Mouse (Mus musculus): ENCODE results near the gene Cdipt. TPM values are rescaled to one million over a fixed set of nuclear protein-coding genes. Genes with fewer than 3 reads are reported as not detected.
A peak's percentile ranks its signal among the peaks of the same experiment; 100 is the strongest.

Gene Cdipt
- polyA plus RNA-seq, 1 experiment from 2014 or later: 108 TPM

GRCm38 (mm10) chr7:127003620-127004019 is 27.9 kb downstream of the Cdipt start:
- no peaks in the 10 kb centered on the region; the same call in 1 of the 2 replicates for H3K4me1 ChIP-seq (replicated peaks)
- ATAC-seq: no peak
- no peak overlapping the region for H3K9ac ChIP-seq (replicated peaks)
- no peaks in the 10 kb centered on the region for H3K36me3 ChIP-seq
- H3K27ac ChIP-seq: no peak overlapping the region
- no peak overlapping the region for H3K4me2 ChIP-seq (replicated peaks)
- WGBS: 93% methylated on average over 5 of the region's 5 CpGs
- H3K27me3 ChIP-seq: no peaks in the 10 kb centered on the region
- H3K4me3 ChIP-seq (replicated peaks): no peak overlapping the region
- no peaks in the 10 kb centered on the region for H3K9me3 ChIP-seq

GRCm38 (mm10) chr7:127004122-127004875 is 28.6 kb downstream of the Cdipt start:
- Histone ChIP-seq H3K9ac (replicated peaks) (no peak overlapping the region), H3K9me3 (no peaks in the 10 kb centered on the region), H3K36me3 (no peaks in the 10 kb centered on the region), H3K4me1 (replicated peaks) (no peaks in the 10 kb centered on the region; the same call in 1 of the 2 replicates), H3K27me3 (no peaks in the 10 kb centered on the region), H3K4me2 (replicated peaks) (no peak overlapping the region), H3K27ac (no peak overlapping the region), H3K4me3 (replicated peaks) (no peak overlapping the region)
- 91% methylated on average over 4 of the region's 4 CpGs for WGBS
- ATAC-seq: no peak

- no peak for ATAC-seq
- peaks cover 8% of the 10 kb centered on the region; the same call in 1 of the 2 replicates for H3K36me3 ChIP-seq
- no peaks in the 10 kb centered on the region for H3K27me3 ChIP-seq
- 94% methylated on average over 6 of the region's 6 CpGs for WGBS
- no peaks in the 10 kb centered on the region; the same call in 1 of the 2 replicates for H3K4me1 ChIP-seq (replicated peaks)
- no peak overlapping the region for H3K4me3 ChIP-seq (replicated peaks)
- no peaks in the 10 kb centered on the region for H3K9me3 ChIP-seq
- no peak overlapping the region for H3K4me2 ChIP-seq (replicated peaks)
- no peak overlapping the region for H3K9ac ChIP-seq (replicated peaks)
- H3K27ac ChIP-seq: no peak overlapping the region
These were observed 31.8 kb downstream of the Cdipt start for GRCm38 (mm10) chr7:127007313-127008024.

- H3K36me3 ChIP-seq: peaks cover 16% of the 10 kb centered on the region
- H3K9ac ChIP-seq (replicated peaks): no peak overlapping the region; the same call in 1 of the 2 replicates
- 67% methylated on average over 9 of the region's 9 CpGs for WGBS
- no peak overlapping the region for H3K4me2 ChIP-seq (replicated peaks)
- H3K27ac ChIP-seq: peak overlapping the region; percentile 41
- H3K4me1 ChIP-seq (replicated peaks): peaks cover 3% of the 10 kb centered on the region; the same call in 1 of the 2 replicates
- no peaks in the 10 kb centered on the region for H3K9me3 ChIP-seq
- no peaks in the 10 kb centered on the region for H3K27me3 ChIP-seq
- peak; percentile 56; the same call in 1 of the 2 replicates for ATAC-seq
- H3K4me3 ChIP-seq (replicated peaks): no peak overlapping the region
These were observed 32.7 kb downstream of the Cdipt start for GRCm38 (mm10) chr7:127008239-127009019.

- no peak overlapping the region; the same call in 1 of the 2 replicates for H3K9ac ChIP-seq (replicated peaks)
- H3K27ac ChIP-seq: 0 out of 2 replicates have a peak overlapping the region, but pooled peaks have one; percentile 41
- no peaks in the 10 kb centered on the region for H3K27me3 ChIP-seq
- ATAC-seq: no peak
- H3K4me1 ChIP-seq (replicated peaks): peaks cover 11% of the 10 kb centered on the region
- H3K4me2 ChIP-seq (replicated peaks): no peak overlapping the region
- WGBS: 86% methylated on average over 17 of the region's 17 CpGs
- H3K9me3 ChIP-seq: no peaks in the 10 kb centered on the region
- H3K4me3 ChIP-seq (replicated peaks): no peak overlapping the region
- peaks cover 26% of the 10 kb centered on the region for H3K36me3 ChIP-seq
These were observed 33.8 kb downstream of the Cdipt start for GRCm38 (mm10) chr7:127009307-127010085.

GRCm38 (mm10) chr7:127011051-127011450 is 35.3 kb downstream of the Cdipt start:
- Histone ChIP-seq H3K9me3 (no peaks in the 10 kb centered on the region), H3K4me1 (replicated peaks) (peaks cover 27% of the 10 kb centered on the region), H3K9ac (replicated peaks) (no peak overlapping the region), H3K27ac (no peak overlapping the region), H3K27me3 (no peaks in the 10 kb centered on the region), H3K4me3 (replicated peaks) (no peak overlapping the region), H3K4me2 (replicated peaks) (no peak overlapping the region), H3K36me3 (peaks cover 38% of the 10 kb centered on the region)
- 98% methylated on average over 2 of the region's 2 CpGs for WGBS
- ATAC-seq: no peak

- no peak for ATAC-seq
- Histone ChIP-seq H3K4me1 (replicated peaks) (peaks cover 29% of the 10 kb centered on the region), H3K4me3 (replicated peaks) (no peak overlapping the region), H3K9ac (replicated peaks) (no peak overlapping the region), H3K27me3 (no peaks in the 10 kb centered on the region), H3K27ac (no peak overlapping the region), H3K4me2 (replicated peaks) (no peak overlapping the region), H3K9me3 (no peaks in the 10 kb centered on the region), H3K36me3 (peaks cover 38% of the 10 kb centered on the region)
- WGBS: 63% methylated on average over 2 of the region's 2 CpGs
These were observed 36.0 kb downstream of the Cdipt start for GRCm38 (mm10) chr7:127011717-127012116.

GRCm38 (mm10) chr7:127012374-127012773 is 36.7 kb downstream of the Cdipt start:
- Histone ChIP-seq H3K4me1 (replicated peaks) (peaks cover 29% of the 10 kb centered on the region), H3K27ac (no peak overlapping the region), H3K4me3 (replicated peaks) (no peak overlapping the region), H3K9ac (replicated peaks) (no peak overlapping the region), H3K9me3 (no peaks in the 10 kb centered on the region), H3K27me3 (no peaks in the 10 kb centered on the region), H3K4me2 (replicated peaks) (no peak overlapping the region), H3K36me3 (peaks cover 38% of the 10 kb centered on the region)
- WGBS: 89% methylated on average over 6 of the region's 6 CpGs
- ATAC-seq: no peak

- Histone ChIP-seq H3K9me3 (no peaks in the 10 kb centered on the region), H3K9ac (replicated peaks) (no peak overlapping the region), H3K36me3 (peaks cover 38% of the 10 kb centered on the region), H3K4me3 (replicated peaks) (no peak overlapping the region), H3K4me2 (replicated peaks) (no peak overlapping the region), H3K27me3 (no peaks in the 10 kb centered on the region), H3K4me1 (replicated peaks) (peaks cover 33% of the 10 kb centered on the region), H3K27ac (no peak overlapping the region)
- no peak for ATAC-seq
- 95% methylated on average over 10 of the region's 10 CpGs for WGBS
These were observed 37.1 kb downstream of the Cdipt start for GRCm38 (mm10) chr7:127012845-127013244.

- Histone ChIP-seq H3K4me3 (replicated peaks) (no peak overlapping the region), H3K4me2 (replicated peaks) (no peak overlapping the region), H3K36me3 (peaks cover 38% of the 10 kb centered on the region), H3K27ac (no peak overlapping the region), H3K27me3 (no peaks in the 10 kb centered on the region), H3K9me3 (no peaks in the 10 kb centered on the region), H3K9ac (replicated peaks) (no peak overlapping the region), H3K4me1 (replicated peaks) (peaks cover 38% of the 10 kb centered on the region)
- no peak for ATAC-seq
- 98% methylated on average over 6 of the region's 6 CpGs for whole genome bisulfite sequencing
These were observed 37.7 kb downstream of the Cdipt start for GRCm38 (mm10) chr7:127013385-127013784.

GRCm38 (mm10) chr7:127014320-127014719 is 38.6 kb downstream of the Cdipt start, which contains the start of gene Mvp:
Gene Mvp, minus strand, starts transcription at chr7:127014621.
- Histone ChIP-seq H3K4me2 (replicated peaks) (peak within 1 kb of the TSS; percentile 89), H3K9ac (replicated peaks) (peak within 1 kb of the TSS; percentile 42), H3K27me3 (no peaks in the 10 kb centered on the region), H3K27ac (no peak within 1 kb of the TSS), H3K36me3 (peaks cover 38% of the 10 kb centered on the region), H3K9me3 (no peaks in the 10 kb centered on the region), H3K4me1 (replicated peaks) (peaks cover 48% of the 10 kb centered on the region), H3K4me3 (replicated peaks) (peak within 1 kb of the TSS; percentile 80)
- 81% methylated on average over 11 of the region's 11 CpGs for WGBS
- ATAC-seq: no peak
